Mouse (Mus musculus) cerebellum, adult 2 months (tissue): ENCODE data around the gene Btbd3. TPM values are rescaled to one million over a fixed set of nuclear protein-coding genes. Genes with fewer than 3 reads are reported as not detected.

Source experiments
- DNase-seq, 2 experiments: peaks; one replicate each; pipeline ENCODE4 v3.0.0; 2021
- H3K27ac ChIP-seq: fragments of 200-500 bp; 2 replicates; pipeline ENCODE4 v1.5.1; 2012; ENCODE audit warnings: low read length, control low read depth, inconsistent platforms; ENCODE audit not compliant: insufficient read depth
- H3K27me3 ChIP-seq: fragments of 200-500 bp; 2 replicates; pipeline ENCODE4 v1.6.1; 2012; ENCODE audit warnings: inconsistent platforms, mild to moderate bottlenecking, low read length, moderate library complexity; ENCODE audit not compliant: control insufficient read depth, insufficient read depth
- H3K4me1 ChIP-seq: fragments of 200-500 bp; 2 replicates; pipeline ENCODE4 v1.6.1; 2011; ENCODE audit warnings: low read length; ENCODE audit not compliant: control insufficient read depth, insufficient read depth
- H3K4me3 ChIP-seq: fragments of 200-500 bp; replicated peaks from 2 replicates; pipeline ENCODE3; 2011; ENCODE audit warnings: mild to moderate bottlenecking, low read depth, low read length, control low read depth; ENCODE audit not compliant: insufficient read depth
- CTCF ChIP-seq: fragments of 200-500 bp; IDR thresholded peaks from 2 replicates; pipeline ENCODE4 v1.5.1; 2011; ENCODE audit warnings: low read depth, mild to moderate bottlenecking, control low read depth, low read length, moderate library complexity, borderline replicate concordance; ENCODE audit not compliant: insufficient read depth
- POLR2A ChIP-seq: fragments of 200-500 bp; IDR thresholded peaks from 2 replicates; pipeline ENCODE4 v1.6.1; 2011; ENCODE audit warnings: low read length, control low read depth, borderline replicate concordance; ENCODE audit not compliant: insufficient read depth
- WGBS: fragments of 180-500 bp; shearing (Covaris S2); methylation state at CpG from one replicate; pipeline ENCODE4 v1.1.7; 2018; 5-methylcytosine and 5-hydroxymethylcytosine counted together
- polyA plus RNA-seq: library from polyadenylated mRNA; depleted of rRNA; stranded (reverse); fragments of >200 nt; gene quantifications from 2 replicates; pipeline ENCODE4 v1.2.3, GENCODE M21; 2012

Gene Btbd3
- polyA plus RNA-seq, 1 experiment = 183 TPM

DNA sequence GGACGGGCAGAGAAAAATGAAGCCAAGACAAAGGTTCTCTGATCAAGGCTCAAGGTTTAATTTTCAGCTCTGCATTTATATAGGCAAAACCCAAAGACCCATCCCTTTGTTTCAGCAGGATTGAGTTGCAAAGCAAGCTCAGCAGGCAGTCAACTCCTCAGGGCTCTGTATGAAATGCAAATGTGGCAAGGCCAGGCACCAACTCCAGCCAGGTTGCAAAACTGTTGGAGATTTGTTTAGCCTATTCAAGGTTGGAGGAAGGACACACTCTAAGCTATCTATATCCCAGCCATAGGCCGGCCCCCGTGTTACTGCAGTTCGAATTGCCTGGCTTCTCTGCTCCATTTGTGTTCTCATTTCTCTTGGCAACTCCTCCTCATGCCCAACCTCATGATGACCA lies 259.2 kb downstream of the Btbd3 start:
- Histone ChIP-seq H3K4me1 (no peaks in the 10 kb centered on the region), H3K27ac (no peak overlapping the region), H3K4me3 (no peak overlapping the region), H3K27me3 (no peaks in the 10 kb centered on the region)
- DNase-seq = no peak
- no peak for TF ChIP-seq POLR2A
- no peak for TF ChIP-seq CTCF
- whole genome bisulfite sequencing = 33% methylated on average over 4 of the region's 4 CpGs

DNA sequence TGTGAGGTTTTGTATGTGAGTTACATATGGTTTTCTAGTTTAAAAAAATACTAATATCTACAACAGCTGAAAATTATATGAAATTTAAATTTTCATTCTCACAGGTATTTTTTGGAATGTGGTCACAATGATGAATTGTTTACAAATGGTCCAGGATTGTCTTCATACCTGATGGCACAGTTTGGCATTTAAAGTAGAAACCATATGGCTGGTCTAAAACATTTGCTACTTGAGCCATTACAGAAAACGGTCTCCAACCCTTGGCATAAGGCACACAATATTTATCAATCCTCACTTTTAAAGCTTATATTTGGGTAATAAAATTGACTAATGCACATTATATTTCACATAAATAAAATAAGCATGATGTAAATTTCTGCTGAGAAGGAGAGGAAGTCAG lies 272.1 kb downstream of the Btbd3 start:
- H3K4me1 ChIP-seq = no peaks in the 10 kb centered on the region
- TF ChIP-seq CTCF = no peak
- TF ChIP-seq POLR2A = no peak
- H3K27ac ChIP-seq = no peak overlapping the region
- H3K27me3 ChIP-seq = no peaks in the 10 kb centered on the region
- no peak overlapping the region for H3K4me3 ChIP-seq
- peak in 1 of 2 experiments; percentile 77 for DNase-seq
- 20% methylated on average over 1 of the region's 1 CpGs for WGBS

DNA sequence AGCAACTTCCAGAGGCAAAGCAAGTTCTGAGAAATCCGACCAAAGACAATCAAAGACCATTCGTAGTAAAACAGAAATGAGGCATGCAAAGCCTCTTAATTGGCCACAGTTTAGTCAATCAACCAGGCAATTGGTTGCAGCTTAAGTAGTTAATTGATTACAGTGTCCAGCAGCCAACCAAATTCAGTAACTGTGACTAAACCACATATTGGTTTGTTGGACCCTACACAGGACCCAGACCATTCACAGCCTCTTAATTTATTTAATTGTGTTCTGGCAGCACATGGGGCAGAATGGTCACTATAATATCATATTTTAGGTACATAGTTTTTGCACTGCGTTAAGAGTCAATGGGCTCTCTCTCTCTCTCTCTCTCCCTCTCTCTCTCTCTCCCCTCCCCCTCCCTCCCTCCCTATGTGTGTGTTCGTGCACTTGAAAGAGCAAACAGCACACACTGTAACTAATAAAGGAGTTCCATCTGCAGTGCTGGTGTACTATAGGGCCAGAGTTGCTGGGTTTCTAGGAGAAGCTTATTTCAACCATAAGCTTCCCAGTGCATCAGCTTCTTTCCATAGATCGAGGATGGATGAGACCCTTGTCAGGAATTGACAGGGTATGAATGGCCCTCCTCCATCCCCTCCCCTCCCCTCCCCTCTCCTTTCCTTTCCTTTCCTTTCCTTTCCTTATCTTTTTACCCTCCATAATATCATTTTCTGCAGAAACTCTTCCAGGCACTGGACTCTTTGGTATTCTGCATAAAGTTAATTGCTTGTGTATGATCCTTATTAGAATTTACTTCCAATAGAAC lies 275.0 kb downstream of the Btbd3 start:
- H3K27me3 ChIP-seq = no peaks in the 10 kb centered on the region
- TF ChIP-seq POLR2A (no peak), CTCF (no peak)
- H3K27ac ChIP-seq = no peak overlapping the region
- WGBS = 84% methylated on average over 5 of the region's 5 CpGs
- no peaks in the 10 kb centered on the region for H3K4me1 ChIP-seq
- DNase-seq = no peak
- no peak overlapping the region for H3K4me3 ChIP-seq

DNA sequence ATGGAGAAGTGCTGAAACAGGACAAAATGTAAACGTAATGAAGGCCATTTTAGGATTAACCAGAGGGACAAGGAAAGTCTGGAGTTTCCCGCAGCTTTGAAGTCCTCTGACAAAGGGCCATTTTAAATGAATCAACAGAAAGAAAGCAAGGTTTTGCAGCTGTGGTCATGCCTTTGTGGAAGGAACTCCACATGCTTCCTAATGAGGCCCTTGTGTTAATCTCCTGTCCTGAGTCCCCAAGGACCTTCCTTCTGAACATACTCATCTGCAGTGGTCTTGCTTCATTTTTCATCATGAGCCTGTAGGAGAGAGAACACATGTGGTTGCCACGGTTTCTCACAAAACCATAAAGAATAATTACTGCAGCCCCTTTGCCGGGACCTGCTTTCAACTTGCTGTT lies 275.6 kb downstream of the Btbd3 start:
- DNase-seq = no peak
- no peak overlapping the region for H3K4me3 ChIP-seq
- no peaks in the 10 kb centered on the region for H3K27me3 ChIP-seq
- 91% methylated on average over 4 of the region's 4 CpGs for WGBS
- no peak overlapping the region for H3K27ac ChIP-seq
- no peak for TF ChIP-seq CTCF
- no peak for TF ChIP-seq POLR2A
- H3K4me1 ChIP-seq = no peaks in the 10 kb centered on the region

DNA sequence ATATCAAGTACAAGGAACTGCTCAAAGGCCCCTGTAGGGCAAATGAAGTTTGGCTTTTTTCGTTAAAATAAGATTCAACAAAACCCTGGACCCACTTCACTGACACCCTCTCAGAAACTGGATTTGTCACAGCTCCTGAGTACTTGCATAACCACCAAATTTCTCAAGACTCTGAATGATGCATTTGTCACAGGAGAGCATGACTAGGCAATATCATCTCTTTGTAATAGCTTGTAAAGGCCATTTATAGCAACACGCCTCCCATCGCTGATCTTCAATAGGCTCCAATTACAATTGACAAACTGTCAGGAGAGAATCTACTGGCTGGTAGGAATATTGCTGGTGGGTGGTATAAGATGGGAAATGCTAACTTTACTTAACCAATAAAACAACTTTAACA lies 283.3 kb downstream of the Btbd3 start:
- no peak overlapping the region for H3K4me3 ChIP-seq
- WGBS = 90% methylated on average over 3 of the region's 3 CpGs

DNA sequence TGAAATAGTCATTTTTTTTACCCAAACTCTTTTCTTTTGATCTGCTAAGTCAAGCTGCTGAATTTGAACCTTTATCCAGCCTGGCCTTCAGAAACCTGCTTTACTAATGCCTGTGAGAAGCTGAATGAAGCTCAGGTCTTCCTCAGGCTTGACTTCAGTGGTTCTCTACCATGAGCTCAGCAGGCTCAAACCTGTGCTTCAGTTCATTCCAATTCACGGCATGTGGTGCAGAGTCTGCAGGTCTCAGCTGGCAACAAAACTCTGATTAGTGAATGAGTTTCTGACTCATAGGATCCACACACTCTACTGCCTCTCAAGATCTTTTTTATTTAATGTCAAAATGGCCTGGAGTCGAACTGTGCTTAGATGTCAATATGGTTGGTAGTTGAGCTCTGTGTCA lies 292.6 kb downstream of the Btbd3 start:
- H3K27me3 ChIP-seq = no peaks in the 10 kb centered on the region
- H3K4me1 ChIP-seq = peaks cover 8% of the 10 kb centered on the region; the same call in 1 of the 2 replicates
- peak; percentile 51 to 82 for DNase-seq
- TF ChIP-seq CTCF (no peak), POLR2A (no peak)
- WGBS = 34% methylated on average over 2 of the region's 2 CpGs
- no peak overlapping the region for H3K4me3 ChIP-seq
- no peak overlapping the region for H3K27ac ChIP-seq

More for the DNA sequence above, 283.3 kb downstream of the Btbd3 start:
- no peak for DNase-seq
- Histone ChIP-seq H3K27me3 (no peaks in the 10 kb centered on the region), H3K27ac (no peak overlapping the region), H3K4me1 (no peaks in the 10 kb centered on the region)
- TF ChIP-seq POLR2A = no peak
- no peak for TF ChIP-seq CTCF

DNA sequence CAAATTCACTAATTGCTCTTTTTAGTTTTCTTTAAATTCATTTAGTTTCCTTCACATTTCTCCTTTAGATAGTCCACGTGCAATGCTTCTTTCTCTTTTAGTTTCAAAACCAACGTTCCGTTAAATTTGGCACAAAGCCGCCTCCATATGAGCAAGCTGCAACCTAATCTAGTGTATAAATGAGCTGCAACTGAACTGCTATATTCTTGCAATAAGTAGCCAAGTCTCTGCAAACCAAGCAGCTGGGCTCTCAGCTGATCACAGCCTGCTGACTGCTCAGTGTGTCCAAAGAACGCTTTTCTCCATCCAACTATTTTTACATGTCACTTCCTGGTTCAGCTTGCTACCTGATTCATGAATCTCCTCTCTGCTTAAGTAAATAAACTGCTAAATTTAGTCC lies 295.2 kb downstream of the Btbd3 start:
- no peaks in the 10 kb centered on the region for H3K27me3 ChIP-seq
- peak; percentile 60 to 82 for DNase-seq
- H3K4me1 ChIP-seq = peaks cover 8% of the 10 kb centered on the region; the same call in 1 of the 2 replicates
- no peak overlapping the region for H3K27ac ChIP-seq
- WGBS = 5% methylated on average over 5 of the region's 5 CpGs
- no peak overlapping the region for H3K4me3 ChIP-seq
- no peak for TF ChIP-seq CTCF
- TF ChIP-seq POLR2A = no peak
